Mouse (Mus musculus) gastrocnemius, adult 18-20 months (tissue): ENCODE measurements around the gene Ptprg. TPM values are rescaled to one million over a fixed set of nuclear protein-coding genes. Genes with fewer than 3 reads are reported as not detected.

Source experiments
- total RNA-seq, 2 experiments: library from RNA; stranded (reverse); gene quantifications; 2 replicates each; pipeline ENCODE4 v1.2.3; 2021

The Ptprg gene
- total RNA-seq, 2 experiments from 2014 or later: 18.4 to 21.3 TPM

Other genes starting within 250 kb of the Ptprg start
- gene Gm3839, start 196.8 kb upstream of the Ptprg start, total RNA-seq: 1 to 10 TPM; 2.3 to 3.0 TPM